Mouse (Mus musculus) frontal cortex, postnatal 36 days (tissue): ENCODE results near the gene Klhl24.

Experiments
- DNase-seq, 2 experiments: peaks; one replicate each; pipeline ENCODE4 v3.0.0; 2022; ENCODE audit warnings: low spot score in 2 of 2

Gene Klhl24

DNA sequence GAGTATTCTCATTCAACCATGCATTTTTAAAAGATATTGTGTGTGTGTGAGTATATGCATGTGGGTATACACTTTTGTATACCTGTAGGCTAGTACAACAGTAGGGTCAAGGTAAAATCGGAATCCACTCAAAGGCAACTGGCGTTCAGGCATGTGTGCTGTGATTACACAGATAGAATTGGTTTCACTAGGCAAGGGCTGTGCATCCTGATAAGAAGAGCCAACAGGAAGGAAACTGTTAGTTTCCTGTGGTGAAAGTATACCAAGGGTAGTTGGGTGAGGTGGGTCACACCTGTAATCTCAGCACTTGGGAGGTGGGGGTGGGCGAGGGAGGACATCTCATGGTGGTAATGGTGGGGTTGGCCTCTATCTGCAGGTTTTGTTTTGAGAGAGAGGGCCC, 47.2 kb downstream of the Klhl24 start:
- DNase-seq: no peak

DNA sequence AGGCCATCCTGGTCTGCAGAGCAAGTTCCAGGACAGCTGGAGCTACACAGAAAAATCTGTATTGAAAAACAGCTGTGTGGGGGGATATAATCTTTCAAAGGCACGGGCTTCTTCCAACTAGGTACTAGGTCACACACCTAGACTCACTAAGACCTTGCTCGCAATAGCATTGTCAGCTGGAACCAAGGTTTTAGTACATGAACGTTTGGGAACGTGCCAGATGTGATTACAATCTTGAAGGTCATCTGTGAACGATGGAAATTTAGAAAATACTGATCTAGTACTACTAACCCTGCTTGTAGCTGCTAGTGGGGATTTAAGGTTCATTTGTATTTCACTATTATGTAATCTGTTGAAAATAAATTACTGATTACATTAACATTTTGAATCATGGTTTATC, 54.6 kb downstream of the Klhl24 start:
- no peak for DNase-seq

DNA sequence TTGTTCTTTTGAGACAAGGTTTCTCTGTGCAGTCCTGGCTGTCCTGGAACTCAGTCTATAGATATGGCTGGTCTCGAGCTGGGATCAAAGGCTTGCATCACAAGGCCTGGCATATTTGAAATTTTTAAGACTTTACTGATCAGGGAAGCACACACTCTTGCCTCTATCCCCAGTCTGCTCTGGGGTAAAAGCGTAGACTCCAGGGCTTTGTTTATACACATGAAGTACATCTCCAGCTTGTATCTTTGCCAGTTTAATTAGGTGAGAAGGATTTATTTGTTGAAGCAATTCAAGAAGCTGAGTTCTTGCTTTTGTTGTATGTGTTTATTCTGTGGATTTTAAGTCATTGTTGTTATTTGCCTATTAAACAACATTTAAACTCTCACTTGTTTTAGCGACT, 56.4 kb downstream of the Klhl24 start:
- DNase-seq: no peak

DNA sequence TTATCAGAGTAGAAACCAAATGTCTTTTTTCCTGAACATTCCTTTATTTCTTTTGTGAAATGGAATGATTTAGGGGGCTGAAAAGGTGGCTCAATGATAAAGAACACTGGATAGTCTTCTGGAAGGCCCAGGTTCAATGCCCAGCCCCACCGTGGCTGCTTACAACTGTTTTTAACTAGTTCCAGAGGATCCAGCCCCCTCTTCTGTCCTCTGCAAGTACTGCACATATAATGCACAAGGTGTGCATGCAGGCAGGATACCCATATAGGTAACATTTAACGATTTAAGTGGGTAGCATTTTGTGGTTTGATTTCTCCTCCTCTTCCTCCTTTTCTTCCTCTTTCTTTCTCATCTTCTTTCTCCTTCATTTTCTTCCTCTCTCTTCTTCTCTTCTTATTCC, 62.8 kb downstream of the Klhl24 start:
- DNase-seq: no peak

DNA sequence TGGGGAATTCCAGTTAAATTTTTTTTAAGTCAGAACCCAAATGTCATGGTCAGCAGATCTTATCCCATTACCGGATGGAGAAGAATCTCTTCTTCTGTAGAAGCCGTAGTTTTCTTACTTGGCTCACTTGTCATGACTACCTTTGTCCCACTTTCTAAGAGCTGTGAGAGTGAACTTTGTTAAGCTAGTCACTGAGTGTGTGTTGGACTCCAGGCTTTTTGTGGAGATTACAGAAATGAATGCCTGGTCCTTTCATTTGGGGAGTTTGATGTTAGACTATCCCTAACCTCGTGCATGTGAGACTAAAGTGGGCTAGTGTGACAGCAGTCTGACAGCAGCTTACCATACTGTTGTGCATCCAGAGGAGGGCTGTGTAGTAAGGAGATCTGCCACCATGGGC, 71.7 kb downstream of the Klhl24 start:
- no peak for DNase-seq

DNA sequence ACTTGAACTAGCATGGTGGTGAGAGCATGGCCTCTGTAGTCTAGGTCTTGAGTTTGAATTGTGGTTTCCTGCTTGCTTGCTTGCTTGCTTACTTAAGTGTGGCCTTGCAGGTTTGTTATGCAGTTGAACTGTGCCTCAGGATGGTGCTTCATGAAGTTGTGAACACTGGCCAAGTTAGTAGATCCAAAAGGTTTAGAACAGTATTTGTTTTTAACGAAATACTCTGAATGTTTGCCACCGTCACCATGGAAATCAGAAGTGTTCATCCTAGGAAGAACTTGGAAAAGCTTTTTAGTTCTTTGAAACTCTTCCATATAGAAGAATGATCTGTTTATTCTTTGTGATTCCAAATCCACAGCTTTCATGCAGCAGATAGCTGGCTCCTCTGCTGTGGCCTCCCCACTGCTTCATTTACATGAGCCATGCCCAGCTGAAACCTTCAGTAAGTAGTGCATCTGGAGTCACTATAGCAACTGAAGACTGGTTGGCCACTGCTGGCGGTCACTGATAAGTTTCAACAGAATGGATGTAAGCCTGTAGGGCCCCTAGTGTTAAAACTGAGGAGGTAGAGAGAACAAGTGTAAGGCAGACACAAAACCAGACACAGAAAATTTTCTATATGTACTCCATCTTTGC, 72.2 kb downstream of the Klhl24 start:
- no peak for DNase-seq
